Mouse (Mus musculus) T-helper 2 cell (primary cell): ENCODE results near the gene Ebna1bp2.

ENCODE experiments used
- in situ Hi-C: fragments of 300-600 bp; cut with MboI, MseI; formaldehyde crosslinking; loops from one replicate; pipeline ENCODE4 v1.15.1; 2025; ENCODE audit warnings: high pct_unique_total_duplicates

Gene Ebna1bp2

GRCm38 (mm10) chr4:118620279-118620966 lies at the start of gene Ebna1bp2, which contains the start of gene Cfap57:
Gene Ebna1bp2 (plus strand): TSS chr4:118620799.
Gene Cfap57 (minus strand): TSS chr4:118620777.
- in situ Hi-C loops, result loop anchor here (10.0 kb wide), 1 partner anchor 186 kb away; the partner anchor contains the start of gene Cdc20

DNA sequence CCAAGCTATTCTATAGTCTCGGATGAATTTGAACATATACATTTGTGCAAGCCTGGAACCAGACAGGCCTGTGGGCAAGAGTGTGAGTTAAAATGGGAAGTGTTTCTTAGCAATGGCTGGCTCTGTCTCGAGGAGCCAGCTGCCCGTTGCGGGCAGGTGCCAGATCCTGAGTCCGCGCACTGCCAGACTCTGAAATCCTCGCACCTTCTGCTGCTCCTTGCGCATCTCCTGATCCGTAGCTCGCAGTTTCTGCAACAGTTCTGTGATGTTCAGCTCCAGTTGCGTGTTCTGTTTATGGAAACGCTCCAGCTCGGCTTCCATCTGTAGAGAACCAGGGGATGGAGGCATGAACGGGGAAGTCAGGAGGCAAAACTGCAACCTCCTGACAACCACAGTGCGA lies 49.2 kb upstream of the Ebna1bp2 start:
- in situ Hi-C loops, result loop anchor here (10.0 kb wide), 1 partner anchor 167 kb away; the partner anchor contains the start of genes Med8 and Szt2

GRCm38 (mm10) chr4:118576097-118576496 lies 44.5 kb upstream of the Ebna1bp2 start:
- in situ Hi-C loops, result loop anchor here (10.0 kb wide), 1 partner anchor 171 kb away; the partner anchor contains the start of genes Med8 and Szt2

DNA sequence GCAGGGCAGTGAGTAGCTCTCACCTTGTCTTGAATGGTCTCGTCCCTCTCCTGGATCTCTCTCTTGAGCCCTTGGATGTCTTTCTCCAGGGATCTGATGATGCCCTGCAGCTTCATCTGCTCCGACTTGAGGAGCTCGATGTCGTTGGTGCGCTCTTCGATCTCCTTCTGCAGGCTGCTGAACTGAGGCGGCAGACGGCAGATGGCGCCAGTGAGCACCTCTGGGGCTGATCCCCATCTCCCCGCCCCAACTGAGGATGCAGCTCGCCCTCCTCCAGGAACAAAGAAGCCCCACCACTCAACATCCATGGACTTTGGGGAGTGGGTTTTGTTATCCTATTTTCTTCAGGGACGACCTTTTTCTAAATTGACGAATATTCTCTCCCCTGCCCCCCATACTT lies 41.3 kb upstream of the Ebna1bp2 start:
- in situ Hi-C loops, result loop anchor here (10.0 kb wide), 1 partner anchor 175 kb away; the partner anchor contains the start of genes Med8 and Szt2

DNA sequence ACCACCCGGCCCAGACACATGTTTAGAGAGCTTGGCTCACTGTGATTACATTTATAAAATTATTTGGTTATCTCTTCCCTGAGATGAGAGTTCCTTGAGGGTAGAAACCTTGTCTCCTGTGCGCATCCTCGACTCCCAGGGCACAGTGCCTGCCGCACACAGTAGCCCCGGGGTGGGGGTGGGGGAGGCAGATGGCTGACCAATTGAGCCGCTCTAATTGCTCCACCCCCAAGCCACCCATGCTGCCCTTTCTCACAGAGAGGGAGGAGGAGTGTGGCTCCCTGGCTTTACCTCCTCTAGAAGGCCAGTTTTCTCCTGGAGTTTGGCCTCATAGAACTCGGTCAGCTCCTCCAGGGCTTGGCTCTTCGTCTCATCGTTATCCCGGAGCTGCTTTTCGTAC lies 39.1 kb upstream of the Ebna1bp2 start:
- in situ Hi-C loops, result no loop called here

DNA sequence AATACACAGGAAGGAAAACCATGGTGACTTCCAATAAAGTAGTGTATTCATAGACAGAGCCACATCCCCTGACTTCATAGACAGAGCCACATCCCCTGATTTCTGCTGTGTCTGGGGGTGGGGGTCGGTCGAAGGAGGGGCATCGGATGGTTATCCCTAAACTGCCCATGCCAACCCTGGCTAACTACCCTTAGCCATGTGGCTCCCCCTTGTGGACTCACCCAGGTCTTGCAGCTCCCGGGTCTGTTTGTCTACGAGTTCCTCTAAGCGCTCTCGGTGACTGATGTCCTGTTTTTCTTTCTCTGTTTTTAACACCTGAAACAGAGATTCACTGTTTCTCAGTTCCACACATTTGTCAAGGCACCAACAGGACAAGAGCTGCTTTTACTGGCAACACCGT lies 38.0 kb upstream of the Ebna1bp2 start:
- in situ Hi-C loops, result no loop called here

DNA sequence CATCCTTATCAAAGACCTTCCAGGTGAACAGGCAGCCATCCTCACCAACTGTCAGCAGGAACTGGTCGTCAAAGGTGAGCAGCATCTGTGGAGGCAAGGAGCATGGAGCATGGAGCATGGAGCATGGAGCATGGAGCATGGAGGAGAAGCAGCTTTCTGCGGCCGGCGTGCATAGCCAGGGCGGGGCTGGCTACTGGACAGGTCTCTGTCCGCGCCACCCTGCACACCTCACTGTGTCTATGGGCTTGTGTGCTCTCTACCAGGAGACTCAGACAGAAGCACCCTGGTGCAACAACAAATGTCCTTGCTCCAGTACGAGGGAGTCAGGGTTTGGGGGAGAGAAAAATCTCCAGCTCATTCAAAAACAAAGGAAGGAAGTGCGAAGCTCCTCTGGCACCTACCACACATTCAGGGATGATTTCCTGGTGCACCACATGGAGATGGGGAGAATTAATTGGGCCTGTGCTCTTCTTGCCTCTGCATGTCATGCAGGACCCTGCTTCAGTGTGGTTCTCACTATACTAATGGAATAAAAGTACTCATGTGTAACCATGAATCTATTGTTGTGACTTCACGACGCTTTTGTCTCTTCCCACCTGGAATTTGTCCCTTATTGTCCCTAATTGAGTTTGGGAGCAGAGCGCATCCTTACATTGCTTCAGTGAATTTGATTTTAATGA lies 31.4 kb upstream of the Ebna1bp2 start:
- in situ Hi-C loops, result no loop called here

- in situ Hi-C loops, result no loop called here
Measured at GRCm38 (mm10) chr4:118589733-118590130, 30.9 kb upstream of the Ebna1bp2 start.

GRCm38 (mm10) chr4:118604065-118604464 lies 16.5 kb upstream of the Ebna1bp2 start:
- in situ Hi-C loops, result no loop called here

DNA sequence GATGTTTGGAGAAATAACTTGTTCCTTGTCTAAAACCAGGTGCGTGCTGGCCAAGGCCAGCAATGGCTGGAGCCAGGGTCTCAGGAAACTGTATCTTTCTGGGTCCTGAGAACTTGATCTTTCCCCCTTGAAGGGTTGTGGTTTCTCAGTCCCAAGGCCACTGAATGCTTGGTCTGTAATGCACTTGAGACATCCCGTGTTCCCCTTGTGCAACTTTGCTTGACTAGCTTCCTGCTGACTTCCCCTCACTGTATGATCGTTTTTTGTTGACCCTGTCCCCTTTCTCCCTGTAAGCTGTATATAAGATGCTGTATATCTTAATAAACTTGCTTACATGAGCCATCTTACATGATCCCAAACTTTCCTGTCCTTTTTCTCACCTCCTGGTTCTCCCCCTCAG lies 10.8 kb upstream of the Ebna1bp2 start:
- in situ Hi-C loops, result no loop called here

DNA sequence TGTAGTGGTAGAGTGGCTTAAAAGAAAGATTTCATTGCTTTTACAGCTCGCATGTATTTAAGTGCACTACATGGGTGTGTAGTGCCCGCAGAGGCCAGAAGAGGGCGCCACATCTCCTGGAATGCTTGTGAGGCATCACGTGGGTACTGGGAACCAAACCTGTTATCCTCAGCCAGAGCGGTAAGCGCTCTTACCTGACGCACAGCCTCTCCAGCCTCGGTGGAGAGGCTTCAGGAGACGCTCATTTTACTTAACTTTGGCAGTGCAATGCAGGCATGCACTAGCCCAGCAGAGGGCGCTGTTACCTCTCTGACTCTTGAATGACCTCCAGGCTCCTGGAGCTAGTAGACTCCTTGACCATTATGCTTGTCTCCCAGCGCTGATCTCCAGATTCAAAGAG lies 8.0 kb upstream of the Ebna1bp2 start:
- in situ Hi-C loops, result no loop called here

DNA sequence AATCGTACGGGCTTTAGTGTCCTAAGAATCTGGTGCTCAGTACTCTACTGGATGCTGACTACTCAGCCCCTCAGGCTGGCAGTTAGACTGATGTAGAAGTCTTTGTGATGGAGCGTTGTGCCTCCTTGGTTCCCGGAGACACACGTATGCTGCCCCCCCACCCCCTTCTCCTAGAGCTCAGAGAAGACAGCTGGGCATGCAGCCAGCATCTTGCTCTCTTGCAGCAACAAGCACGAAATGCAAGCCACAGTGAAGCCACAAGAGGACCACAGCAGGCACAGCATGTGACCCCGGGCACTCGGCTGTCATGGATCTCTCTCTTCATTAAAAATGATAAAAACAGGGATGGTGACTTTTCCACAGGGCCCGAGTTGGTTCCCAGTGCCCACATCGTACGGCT lies 5.2 kb upstream of the Ebna1bp2 start:
- in situ Hi-C loops, result no loop called here

GRCm38 (mm10) chr4:118620967-118621320 lies 345 bp downstream of the Ebna1bp2 start:
- in situ Hi-C loops, result loop anchor here (10.0 kb wide), 1 partner anchor 186 kb away; the partner anchor contains the start of gene Cdc20

DNA sequence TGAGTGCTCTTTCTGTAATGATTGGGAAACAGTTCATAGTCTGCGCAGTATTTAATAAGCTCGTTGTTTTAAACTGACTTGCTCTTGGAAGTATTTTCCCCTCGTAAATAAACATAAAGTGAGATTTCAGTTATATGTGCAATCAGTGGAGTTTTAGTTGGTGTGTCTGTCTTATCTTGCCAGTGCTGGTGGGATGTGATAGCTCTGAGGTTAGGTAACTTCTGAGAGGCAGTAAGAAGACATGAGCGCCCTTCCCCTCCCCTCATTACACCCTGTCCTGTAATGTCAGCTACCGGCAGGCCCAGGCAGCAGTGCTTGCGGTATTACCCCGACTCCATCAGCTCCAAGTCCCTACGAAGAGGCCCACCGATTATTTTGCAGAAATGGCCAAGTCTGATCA lies 1.2 kb downstream of the Ebna1bp2 start:
- in situ Hi-C loops, result loop anchor here (10.0 kb wide), 1 partner anchor 187 kb away; the partner anchor contains the start of gene Cdc20

GRCm38 (mm10) chr4:118630261-118630660 lies 9.7 kb downstream of the Ebna1bp2 start:
- in situ Hi-C loops, result no loop called here

GRCm38 (mm10) chr4:118642346-118643190 lies 22.0 kb downstream of the Ebna1bp2 start:
- in situ Hi-C loops, result loop anchor here (10.0 kb wide), 1 partner anchor 522 kb away; no protein-coding TSS in a partner anchor

- in situ Hi-C loops, result loop anchor here (10.0 kb wide), 1 partner anchor 520 kb away; no protein-coding TSS in a partner anchor
Measured at GRCm38 (mm10) chr4:118645234-118645633, 24.6 kb downstream of the Ebna1bp2 start.

- in situ Hi-C loops, result no loop called here
Measured at GRCm38 (mm10) chr4:118658652-118659051, 38.1 kb downstream of the Ebna1bp2 start, which contains the start of gene Olfr62. Gene Olfr62 (plus strand): TSS chr4:118658952.
